Mouse (Mus musculus) olfactory bulb, adult 2 months (tissue): ENCODE measurements around the gene Ddx23.

Experiments
- CTCF ChIP-seq: fragments of 200-500 bp; IDR thresholded peaks from 2 replicates; pipeline ENCODE4 v1.5.1; 2012; ENCODE audit warnings: low read depth, mild to moderate bottlenecking, low read length, moderate library complexity; ENCODE audit not compliant: insufficient read depth
- POLR2A ChIP-seq: fragments of 200-500 bp; IDR thresholded peaks from 2 replicates; pipeline ENCODE4 v1.6.1; 2012; ENCODE audit warnings: mild to moderate bottlenecking, low read depth, low read length, moderate library complexity; ENCODE audit not compliant: insufficient read depth

DNA sequence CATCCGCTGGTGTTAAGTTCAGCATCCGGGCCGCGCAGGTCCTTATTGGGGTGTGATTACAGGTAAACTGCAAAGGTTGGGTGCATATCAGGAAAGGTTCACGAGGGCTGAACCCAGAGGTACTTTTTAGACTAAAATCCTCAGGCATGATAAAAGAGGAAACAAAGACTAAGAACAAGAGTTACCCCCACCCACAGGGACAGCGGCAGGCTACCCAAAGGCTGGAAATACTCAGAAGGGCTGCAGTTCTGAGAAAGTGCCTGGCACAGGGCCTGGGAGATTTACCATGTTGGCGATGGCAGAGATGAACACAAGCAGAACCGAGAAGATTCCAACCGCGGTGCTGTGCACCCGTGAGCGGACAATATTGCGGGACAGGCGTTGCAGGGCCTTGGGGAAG, 66.1 kb downstream of the Ddx23 start:
- TF ChIP-seq POLR2A = no peak
- TF ChIP-seq CTCF = no peak
